Mouse (Mus musculus): Measurements from ENCODE around the gene Tnk2. TPM values are rescaled to one million over a fixed set of nuclear protein-coding genes. Genes with fewer than 3 reads are reported as not detected.
A peak's percentile ranks its signal among the peaks of the same experiment; 100 is the strongest.

Tnk2 gene
- total and polyA plus RNA-seq, 2 experiments: 1.9 to 35.7 TPM

DNA sequence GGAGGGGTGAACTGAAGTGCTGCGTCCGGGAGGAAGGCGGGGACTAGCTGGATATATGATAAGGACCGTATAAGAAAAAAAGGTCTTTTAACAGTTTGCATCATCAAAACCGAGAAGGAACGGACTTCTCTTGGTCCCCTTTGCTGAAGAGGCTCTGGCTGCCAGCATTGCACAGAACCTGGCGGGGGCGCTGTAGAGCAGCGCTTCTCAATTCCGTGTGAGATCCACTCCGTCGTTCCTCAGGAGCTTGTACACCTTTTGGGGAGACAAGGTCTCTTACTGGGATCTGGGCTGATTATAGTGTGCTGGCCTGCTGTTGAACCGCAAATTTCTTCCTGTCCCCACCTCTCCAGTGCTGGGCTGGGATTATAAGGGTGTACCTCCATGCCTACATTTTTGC, 71.7 kb downstream of the Tnk2 start:
- no peak overlapping the region for H3K27ac ChIP-seq (replicated peaks; ENCODE audit: insufficient read depth, low read depth, low read length)
- H3K36me3 ChIP-seq (ENCODE audit: control insufficient read depth, insufficient read depth, low read length): no peaks in the 10 kb centered on the region
- peaks cover 5% of the 10 kb centered on the region for H3K4me1 ChIP-seq (ENCODE audit: control insufficient read depth, insufficient read depth, low read length)
- TF ChIP-seq CTCF (IDR thresholded peaks at IDR 0.05; ENCODE audit: low read depth, low read length) (peak; percentile 79), POLR2A (IDR thresholded peaks at IDR 0.05; ENCODE audit: extremely low read depth, insufficient read depth, low read length) (no peak)
- no peaks in the 10 kb centered on the region for H3K27me3 ChIP-seq (ENCODE audit: control insufficient read depth, insufficient read depth, low read length)
- 25% methylated on average over 13 of the region's 13 CpGs for WGBS
- H3K9ac ChIP-seq (ENCODE audit: low read depth, low read length): no peak overlapping the region
- DNase-seq (ENCODE audit: extremely low read depth, low read depth, low spot score): peak; percentile 17
- H3K79me2 ChIP-seq (ENCODE audit: control insufficient read depth, insufficient read depth, low read length): no peaks in the 10 kb centered on the region
- H3K4me3 ChIP-seq (ENCODE audit: insufficient read depth, low read depth, low read length): no peak overlapping the region

DNA sequence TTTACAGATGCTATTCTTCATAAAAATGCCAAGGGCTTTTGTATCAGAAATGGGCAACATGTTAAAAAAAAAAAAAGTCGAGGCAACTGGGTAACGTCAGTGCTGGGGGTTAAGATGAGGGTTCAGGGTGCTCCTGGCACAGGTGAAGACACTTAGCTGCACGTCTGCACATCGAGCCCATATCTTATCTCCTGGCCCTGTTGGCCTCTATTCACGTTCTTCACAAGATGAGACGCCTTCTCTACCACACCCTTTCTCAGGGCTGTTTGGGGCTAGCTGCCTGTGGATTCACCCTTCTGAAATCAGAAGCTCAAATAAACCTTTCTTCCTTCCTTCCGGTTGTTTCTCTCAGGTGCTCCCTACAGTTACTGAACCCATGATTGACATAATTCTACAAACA, 79.5 kb downstream of the Tnk2 start:
- 81% methylated on average over 7 of the region's 7 CpGs for WGBS

DNA sequence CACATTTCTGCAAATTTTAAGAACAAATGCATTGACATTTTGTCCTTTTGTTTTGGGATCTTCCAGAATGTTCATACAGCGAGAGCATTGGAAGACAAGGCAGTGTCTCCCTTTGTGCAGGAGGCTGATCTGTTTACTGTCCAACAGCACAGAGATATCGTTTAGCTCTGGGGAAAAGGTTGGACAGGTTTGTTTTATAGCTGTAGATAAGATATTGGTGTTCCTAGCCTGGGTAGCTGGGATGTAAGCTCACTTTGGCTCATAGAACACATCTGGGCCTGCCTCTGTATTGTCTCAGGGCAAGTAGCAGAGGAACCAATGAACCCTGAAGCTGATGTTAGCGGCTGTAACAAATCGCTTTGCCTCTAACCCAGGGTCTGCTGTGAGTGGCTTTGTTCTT, 80.1 kb downstream of the Tnk2 start:
- Histone ChIP-seq H3K36me3 (ENCODE audit: control insufficient read depth, insufficient read depth, low read length) (no peaks in the 10 kb centered on the region), H3K9ac (ENCODE audit: low read depth, low read length) (no peak overlapping the region), H3K27ac (replicated peaks; ENCODE audit: insufficient read depth, low read depth, low read length) (no peak overlapping the region), H3K79me2 (ENCODE audit: control insufficient read depth, insufficient read depth, low read length) (no peaks in the 10 kb centered on the region), H3K27me3 (ENCODE audit: control insufficient read depth, insufficient read depth, low read length) (no peaks in the 10 kb centered on the region), H3K4me1 (ENCODE audit: control insufficient read depth, insufficient read depth, low read length) (no peaks in the 10 kb centered on the region; the same call in none of the 2 replicates), H3K4me3 (ENCODE audit: insufficient read depth, low read depth, low read length) (no peak overlapping the region)
- no peak for TF ChIP-seq POLR2A (IDR thresholded peaks at IDR 0.05; ENCODE audit: extremely low read depth, insufficient read depth, low read length)
- no peak for TF ChIP-seq CTCF (IDR thresholded peaks at IDR 0.05; ENCODE audit: low read depth, low read length)
- no peak for DNase-seq (ENCODE audit: extremely low read depth, low read depth, low spot score)
- 82% methylated on average over 4 of the region's 4 CpGs for WGBS

More for the DNA sequence above, 79.5 kb downstream of the Tnk2 start:
- TF ChIP-seq POLR2A (IDR thresholded peaks at IDR 0.05; ENCODE audit: extremely low read depth, insufficient read depth, low read length) (no peak), CTCF (IDR thresholded peaks at IDR 0.05; ENCODE audit: low read depth, low read length) (no peak)
- no peaks in the 10 kb centered on the region for H3K79me2 ChIP-seq (ENCODE audit: control insufficient read depth, insufficient read depth, low read length)
- H3K9ac ChIP-seq (ENCODE audit: low read depth, low read length): no peak overlapping the region
- DNase-seq (ENCODE audit: extremely low read depth, low read depth, low spot score): no peak
- no peak overlapping the region for H3K27ac ChIP-seq (replicated peaks; ENCODE audit: insufficient read depth, low read depth, low read length)
- no peak overlapping the region for H3K4me3 ChIP-seq (ENCODE audit: insufficient read depth, low read depth, low read length)
- H3K36me3 ChIP-seq (ENCODE audit: control insufficient read depth, insufficient read depth, low read length): no peaks in the 10 kb centered on the region
- no peaks in the 10 kb centered on the region; the same call in 1 of the 2 replicates for H3K4me1 ChIP-seq (ENCODE audit: control insufficient read depth, insufficient read depth, low read length)
- H3K27me3 ChIP-seq (ENCODE audit: control insufficient read depth, insufficient read depth, low read length): no peaks in the 10 kb centered on the region

DNA sequence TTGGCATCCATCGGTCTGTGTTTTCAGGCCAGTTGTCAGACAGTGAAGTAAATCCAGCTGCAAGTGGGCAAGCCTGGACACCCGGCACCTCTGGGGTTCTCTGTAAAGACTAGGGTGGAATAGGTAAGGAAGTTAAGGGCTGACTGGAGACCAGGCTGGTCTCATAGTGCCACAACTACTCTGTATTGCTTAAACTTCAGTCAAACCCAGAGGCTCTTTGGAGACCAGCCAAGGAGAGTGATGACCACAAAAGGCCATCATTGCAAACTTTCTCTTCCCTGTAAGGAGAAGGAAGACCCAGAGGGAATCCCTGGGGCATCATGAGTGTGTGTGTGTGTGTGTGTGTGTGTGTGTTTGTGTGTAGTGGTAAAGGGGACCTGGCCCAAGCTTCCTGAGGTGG, 80.6 kb downstream of the Tnk2 start:
- Histone ChIP-seq H3K27ac (replicated peaks; ENCODE audit: insufficient read depth, low read depth, low read length) (no peak overlapping the region), H3K36me3 (ENCODE audit: control insufficient read depth, insufficient read depth, low read length) (no peaks in the 10 kb centered on the region), H3K79me2 (ENCODE audit: control insufficient read depth, insufficient read depth, low read length) (no peaks in the 10 kb centered on the region), H3K9ac (ENCODE audit: low read depth, low read length) (no peak overlapping the region), H3K27me3 (ENCODE audit: control insufficient read depth, insufficient read depth, low read length) (no peaks in the 10 kb centered on the region), H3K4me1 (ENCODE audit: control insufficient read depth, insufficient read depth, low read length) (peaks cover 3% of the 10 kb centered on the region), H3K4me3 (ENCODE audit: insufficient read depth, low read depth, low read length) (no peak overlapping the region)
- 93% methylated on average over 2 of the region's 2 CpGs for whole genome bisulfite sequencing
- no peak for DNase-seq (ENCODE audit: extremely low read depth, low read depth, low spot score)
- TF ChIP-seq POLR2A (IDR thresholded peaks at IDR 0.05; ENCODE audit: extremely low read depth, insufficient read depth, low read length) (no peak), CTCF (IDR thresholded peaks at IDR 0.05; ENCODE audit: low read depth, low read length) (no peak)

DNA sequence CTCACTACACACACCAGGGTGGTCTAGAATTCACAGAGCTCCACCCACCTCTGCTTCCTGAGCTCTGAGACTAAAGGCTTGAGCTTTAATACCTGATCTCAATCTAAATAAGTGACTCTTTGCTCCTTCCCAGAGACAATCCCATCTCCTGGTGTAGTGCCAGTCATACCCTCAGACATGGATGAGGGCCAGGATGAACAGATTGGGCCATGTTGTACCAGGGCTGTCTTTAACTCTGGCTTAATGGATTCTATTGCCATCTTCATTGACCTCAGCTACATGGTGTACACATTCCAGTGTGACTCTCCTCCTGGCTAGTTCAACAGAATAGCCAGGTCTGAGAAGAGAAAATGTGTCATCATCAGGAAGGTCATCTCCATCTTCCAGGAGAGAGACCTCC, 82.8 kb downstream of the Tnk2 start:
- H3K79me2 ChIP-seq (ENCODE audit: control insufficient read depth, insufficient read depth, low read length): no peaks in the 10 kb centered on the region
- no peaks in the 10 kb centered on the region for H3K27me3 ChIP-seq (ENCODE audit: control insufficient read depth, insufficient read depth, low read length)
- H3K4me3 ChIP-seq (ENCODE audit: insufficient read depth, low read depth, low read length): no peak overlapping the region
- TF ChIP-seq POLR2A (IDR thresholded peaks at IDR 0.05; ENCODE audit: extremely low read depth, insufficient read depth, low read length) (no peak), CTCF (IDR thresholded peaks at IDR 0.05; ENCODE audit: low read depth, low read length) (no peak)
- H3K4me1 ChIP-seq (ENCODE audit: control insufficient read depth, insufficient read depth, low read length): peaks cover 3% of the 10 kb centered on the region
- H3K9ac ChIP-seq (ENCODE audit: low read depth, low read length): no peak overlapping the region
- H3K36me3 ChIP-seq (ENCODE audit: control insufficient read depth, insufficient read depth, low read length): no peaks in the 10 kb centered on the region
- no peak overlapping the region for H3K27ac ChIP-seq (replicated peaks; ENCODE audit: insufficient read depth, low read depth, low read length)
- DNase-seq (ENCODE audit: extremely low read depth, low read depth, low spot score): no peak

DNA sequence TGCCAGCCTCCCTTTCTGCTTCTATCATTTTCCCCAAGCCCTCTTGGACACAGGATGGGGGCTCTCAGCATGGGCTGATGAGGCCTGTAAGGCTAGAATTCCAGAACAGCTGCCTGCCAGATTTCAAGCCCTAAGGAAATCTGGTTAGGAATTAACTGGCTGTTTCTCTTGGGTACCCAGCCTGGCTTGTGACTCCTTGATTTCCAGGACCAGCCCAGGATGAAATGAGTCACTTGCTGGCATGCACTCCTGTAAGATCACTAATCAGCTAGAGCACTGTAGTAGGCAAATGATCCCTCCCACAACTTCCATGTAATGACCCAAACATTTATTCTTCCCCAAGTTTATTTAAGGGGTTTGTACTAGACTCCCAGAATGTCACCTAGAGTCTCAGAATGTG, 84.6 kb downstream of the Tnk2 start:
- TF ChIP-seq POLR2A (IDR thresholded peaks at IDR 0.05; ENCODE audit: extremely low read depth, insufficient read depth, low read length) (no peak), CTCF (IDR thresholded peaks at IDR 0.05; ENCODE audit: low read depth, low read length) (no peak)
- no peak overlapping the region; the same call in 1 of the 2 replicates for H3K27ac ChIP-seq (replicated peaks; ENCODE audit: insufficient read depth, low read depth, low read length)
- H3K36me3 ChIP-seq (ENCODE audit: control insufficient read depth, insufficient read depth, low read length): no peaks in the 10 kb centered on the region
- peak; percentile 59 for DNase-seq (ENCODE audit: extremely low read depth, low read depth, low spot score)
- no peak overlapping the region for H3K9ac ChIP-seq (ENCODE audit: low read depth, low read length)
- no peaks in the 10 kb centered on the region for H3K27me3 ChIP-seq (ENCODE audit: control insufficient read depth, insufficient read depth, low read length)
- H3K4me1 ChIP-seq (ENCODE audit: control insufficient read depth, insufficient read depth, low read length): peaks cover 3% of the 10 kb centered on the region
- H3K4me3 ChIP-seq (ENCODE audit: insufficient read depth, low read depth, low read length): no peak overlapping the region
- no peaks in the 10 kb centered on the region for H3K79me2 ChIP-seq (ENCODE audit: control insufficient read depth, insufficient read depth, low read length)

All from liver, adult 2 months (tissue).